Mouse (Mus musculus) hindbrain, embryonic 14.5 days (tissue): ENCODE data around the gene Gadd45b. TPM values are rescaled to one million over a fixed set of nuclear protein-coding genes. Genes with fewer than 3 reads are reported as not detected.

Experiments
- ATAC-seq: fragments of 200-750 bp; cut with Nextera tagmentation; 2 replicates; pipeline ENCODE4 v1.8.0; 2017; ENCODE audit warnings: moderate number of reproducible peaks, mild to moderate bottlenecking, moderate TSS enrichment, moderate library complexity; ENCODE audit not compliant: low FRiP score
- DNase-seq: peaks from one replicate; pipeline ENCODE4 v3.0.0-alpha.2; 2015; ENCODE audit warnings: low spot score
- H3K27ac ChIP-seq: fragments of 300-500 bp; sonication (generic); 2 replicates; pipeline ENCODE4 v1.5.1; 2014; ENCODE audit warnings: mild to moderate bottlenecking, moderate library complexity
- H3K27me3 ChIP-seq: fragments of 300-500 bp; sonication (generic); 2 replicates; pipeline ENCODE4 v1.6.1; 2014; ENCODE audit warnings: mild to moderate bottlenecking, low read length, mixed read lengths; ENCODE audit not compliant: control insufficient read depth, insufficient read depth
- H3K36me3 ChIP-seq: fragments of 300-500 bp; sonication (generic); replicated peaks from 2 replicates; pipeline ENCODE4 v1.6.1; 2014; ENCODE audit not compliant: control insufficient read depth, insufficient read depth
- H3K4me1 ChIP-seq: fragments of 300-500 bp; sonication (generic); replicated peaks from 2 replicates; pipeline ENCODE4 v1.6.1; 2014; ENCODE audit warnings: antibody characterized with exemption, low read length, mixed read lengths; ENCODE audit not compliant: control insufficient read depth, insufficient read depth
- H3K4me2 ChIP-seq: fragments of 300-500 bp; sonication (generic); replicated peaks from 2 replicates; pipeline ENCODE4 v1.6.1; 2014; ENCODE audit warnings: mild to moderate bottlenecking, moderate library complexity
- H3K4me3 ChIP-seq: fragments of 300-500 bp; sonication (generic); replicated peaks from 2 replicates; pipeline ENCODE4 v1.5.1; 2014; ENCODE audit warnings: mild to moderate bottlenecking, low read length
- H3K9ac ChIP-seq: fragments of 300-500 bp; sonication (generic); 2 replicates; pipeline ENCODE4 v1.6.1; 2014
- H3K9me3 ChIP-seq: fragments of 300-500 bp; sonication (generic); 2 replicates; pipeline ENCODE4 v1.6.1; 2016; ENCODE audit warnings: low read length; ENCODE audit not compliant: control insufficient read depth
- whole genome bisulfite sequencing: fragments of 180-500 bp; shearing (Covaris S2); extraction: QIAGEN DNeasy Blood & Tissue Kit; methylation state at CpG from one replicate; pipeline ENCODE4 v1.1.7; 2014; 5-methylcytosine and 5-hydroxymethylcytosine counted together
- polyA plus RNA-seq: library from polyadenylated mRNA; unstranded; fragments of >200 nt; fragmentation: Nextera tagmentation; extraction: Ambion mirVana; gene quantifications from 2 replicates; pipeline ENCODE4 v1.2.1, GENCODE M21; 2014

Gene Gadd45b
- polyA plus RNA-seq, 1 experiment from 2014 or later: 8.0 TPM

GRCm38 (mm10) chr10:80917336-80917778 is 12.5 kb upstream of the Gadd45b start:
- DNase-seq (no peak), ATAC-seq (peak; percentile 26; the same call in 1 of the 2 replicates)
- Histone ChIP-seq H3K27ac (peak overlapping the region; percentile 84), H3K4me3 (peak overlapping the region; percentile 87), H3K36me3 (peaks cover 21% of the 10 kb centered on the region), H3K9me3 (no peaks in the 10 kb centered on the region), H3K4me1 (peaks cover 15% of the 10 kb centered on the region), H3K27me3 (no peaks in the 10 kb centered on the region), H3K9ac (peak overlapping the region; percentile 84), H3K4me2 (peak overlapping the region; percentile 76)
- 2% methylated on average over 15 of the region's 15 CpGs for WGBS

- peak within 1 kb of the TSS; percentile 84 for H3K9ac ChIP-seq
- DNase-seq (peak; percentile 87), ATAC-seq (peak; percentile 77)
- peak within 1 kb of the TSS; percentile 84 for H3K27ac ChIP-seq
- H3K4me3 ChIP-seq: peak within 1 kb of the TSS; percentile 87
- H3K27me3 ChIP-seq: no peaks in the 10 kb centered on the region
- under 1% methylated on average over 61 of the region's 61 CpGs for WGBS
- H3K36me3 ChIP-seq: peaks cover 21% of the 10 kb centered on the region
- peak within 1 kb of the TSS; percentile 76 for H3K4me2 ChIP-seq
- no peaks in the 10 kb centered on the region for H3K9me3 ChIP-seq
- H3K4me1 ChIP-seq: peaks cover 15% of the 10 kb centered on the region
These were observed 12.0 kb upstream of the Gadd45b start, which contains the start of gene Lmnb2 for GRCm38 (mm10) chr10:80917779-80918434. TSS of gene Lmnb2 (minus strand) at chr10:80918245.

GRCm38 (mm10) chr10:80921923-80922322 is 8.0 kb upstream of the Gadd45b start:
- Histone ChIP-seq H3K27me3 (no peaks in the 10 kb centered on the region), H3K9ac (0 out of 2 replicates have a peak overlapping the region, but pooled peaks have one; percentile 20), H3K27ac (no peak overlapping the region), H3K4me2 (peak overlapping the region; percentile 39), H3K36me3 (no peaks in the 10 kb centered on the region), H3K9me3 (no peaks in the 10 kb centered on the region), H3K4me3 (peak overlapping the region; percentile 11; the same call in 1 of the 2 replicates), H3K4me1 (peaks cover 4% of the 10 kb centered on the region)
- no peak for ATAC-seq
- no peak for DNase-seq
- whole genome bisulfite sequencing: 4% methylated on average over 16 of the region's 16 CpGs

- WGBS: 53% methylated on average over 3 of the region's 3 CpGs
- H3K4me1 ChIP-seq: peaks cover 13% of the 10 kb centered on the region
- no peak for DNase-seq
These were observed 4.4 kb upstream of the Gadd45b start for GRCm38 (mm10) chr10:80925472-80925871.

GRCm38 (mm10) chr10:80928586-80929298 is 1.1 kb upstream of the Gadd45b start:
- DNase-seq: peak; percentile 87

More at GRCm38 (mm10) chr10:80925472-80925871, 4.4 kb upstream of the Gadd45b start:
- no peak for ATAC-seq
- Histone ChIP-seq H3K36me3 (no peaks in the 10 kb centered on the region), H3K9me3 (no peaks in the 10 kb centered on the region), H3K4me3 (no peak overlapping the region), H3K27ac (no peak overlapping the region), H3K9ac (no peak overlapping the region), H3K27me3 (peaks cover 4% of the 10 kb centered on the region; the same call in 1 of the 2 replicates), H3K4me2 (no peak overlapping the region)

GRCm38 (mm10) chr10:80930361-80931152 is 684 bp downstream of the Gadd45b start:
- ATAC-seq (no peak), DNase-seq (no peak)
- peak overlapping the region; percentile 54 for H3K9ac ChIP-seq
- H3K36me3 ChIP-seq: no peaks in the 10 kb centered on the region
- H3K9me3 ChIP-seq: no peaks in the 10 kb centered on the region
- peaks cover 52% of the 10 kb centered on the region for H3K27me3 ChIP-seq
- peaks cover 50% of the 10 kb centered on the region for H3K4me1 ChIP-seq
- no peak overlapping the region for H3K27ac ChIP-seq
- peak overlapping the region; percentile 94 for H3K4me2 ChIP-seq
- WGBS: 1% methylated on average over 45 of the region's 45 CpGs
- peak overlapping the region; percentile 40 for H3K4me3 ChIP-seq

More at GRCm38 (mm10) chr10:80928586-80929298, 1.1 kb upstream of the Gadd45b start:
- peaks cover 45% of the 10 kb centered on the region for H3K4me1 ChIP-seq
- peak overlapping the region; percentile 78 for H3K9ac ChIP-seq
- ATAC-seq: peak; percentile 5; the same call in 1 of the 2 replicates
- H3K9me3 ChIP-seq: no peaks in the 10 kb centered on the region
- H3K4me2 ChIP-seq: peak overlapping the region; percentile 94
- peak overlapping the region; percentile 74 for H3K27ac ChIP-seq
- no peaks in the 10 kb centered on the region for H3K36me3 ChIP-seq
- H3K27me3 ChIP-seq: peaks cover 34% of the 10 kb centered on the region
- under 1% methylated on average over 48 of the region's 48 CpGs for WGBS
- H3K4me3 ChIP-seq: peak overlapping the region; percentile 40

GRCm38 (mm10) chr10:80931153-80931671 is 1.3 kb downstream of the Gadd45b start:
- Histone ChIP-seq H3K27me3 (peaks cover 57% of the 10 kb centered on the region), H3K36me3 (no peaks in the 10 kb centered on the region), H3K9me3 (no peaks in the 10 kb centered on the region), H3K4me2 (peak overlapping the region; percentile 94), H3K4me1 (peaks cover 56% of the 10 kb centered on the region), H3K4me3 (peak overlapping the region; percentile 40), H3K27ac (no peak overlapping the region), H3K9ac (no peak overlapping the region)
- ATAC-seq: no peak
- no peak for DNase-seq
- WGBS: 3% methylated on average over 13 of the region's 14 CpGs

GRCm38 (mm10) chr10:80931695-80932094 is 1.8 kb downstream of the Gadd45b start:
- H3K36me3 ChIP-seq: no peaks in the 10 kb centered on the region
- ATAC-seq: no peak
- WGBS: under 1% methylated on average over 23 of the region's 26 CpGs
- H3K27ac ChIP-seq: no peak overlapping the region
- peak overlapping the region; percentile 40 for H3K4me3 ChIP-seq
- H3K27me3 ChIP-seq: peaks cover 62% of the 10 kb centered on the region
- H3K9me3 ChIP-seq: no peaks in the 10 kb centered on the region
- peaks cover 61% of the 10 kb centered on the region for H3K4me1 ChIP-seq
- DNase-seq: no peak
- peak overlapping the region; percentile 94 for H3K4me2 ChIP-seq
- peak overlapping the region; percentile 18; the same call in 1 of the 2 replicates for H3K9ac ChIP-seq
